23 mouse cellular contexts compared by ENCODE assay signal in the genomic region with DNA sequence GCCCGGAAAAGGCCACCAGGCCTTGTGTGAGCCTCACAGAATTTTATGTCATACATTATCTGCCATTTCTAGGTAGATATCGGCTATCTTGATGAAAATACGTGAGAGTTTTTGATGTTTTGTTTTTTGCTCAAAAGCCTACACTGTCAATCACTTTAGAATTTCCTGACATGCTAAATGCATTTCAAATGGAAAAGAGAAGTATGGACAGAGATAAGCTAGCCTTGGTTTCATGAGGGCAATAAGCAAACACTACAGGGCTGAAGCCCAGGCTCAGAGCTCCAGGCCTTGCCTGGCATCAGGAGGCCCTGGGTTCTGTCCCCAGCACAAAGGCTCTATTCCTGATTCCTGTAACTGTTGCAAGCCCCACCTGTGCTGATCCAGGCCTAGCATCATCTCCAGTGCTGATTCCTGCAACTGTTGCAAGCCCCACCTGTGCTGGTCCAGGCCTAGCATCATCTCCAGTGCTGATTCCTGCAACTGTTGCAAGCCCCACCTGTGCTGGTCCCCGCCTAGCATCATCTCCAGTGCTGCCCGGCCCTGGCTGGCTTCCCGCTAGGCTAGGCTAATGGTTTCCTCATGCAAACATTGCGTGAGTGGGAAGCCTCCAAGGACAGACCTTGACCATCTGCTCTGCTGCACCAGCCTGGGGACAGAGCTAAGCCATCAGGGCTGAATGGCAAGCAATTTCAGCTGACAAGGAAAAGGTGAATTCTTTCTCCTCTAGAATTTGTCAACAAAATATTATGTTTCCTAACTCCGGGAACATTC. TPM values are rescaled to one million over a fixed set of nuclear protein-coding genes. Genes with fewer than 3 reads are reported as not detected.
DNase-seq lines count a peak whose midpoint lies in the region; ATAC-seq and TF ChIP-seq lines count a peak whose summit lies in the region.
"Had no signal": no experiment of that assay in that cellular context is flagged by ENCODE, and none has a peak within 500 bp of the region (broad histone marks: within the 10 kb centered on the region; RNA-seq: fewer than 3 reads in every experiment).

No protein-coding gene starts in this region.

- H3K4me2 ChIP-seq in midbrain, embryonic 13.5 days (replicated peaks): no peak overlapping the region
- H3K4me2 ChIP-seq: forebrain, embryonic 15.5 days; heart, embryonic 15.5 days had no signal

- peak; percentile 26; the same call in 1 of the 2 replicates for TF ChIP-seq POLR2A in cerebellum, adult 2 months (IDR thresholded peaks at IDR 0.05; ENCODE audit: borderline replicate concordance, insufficient read depth, low read length)

- intact Hi-C loops in left cerebral cortex, postnatal 4 days (cut with DNase I): no loop called here
- intact Hi-C loops in left cerebral cortex, postnatal 14 days (cut with DNase I): no loop called here

- peak overlapping the region; percentile 91 for H3K27ac ChIP-seq in cerebellum, adult 2 months (ENCODE audit: insufficient read depth, low read length)
- H3K27ac ChIP-seq in midbrain, embryonic 13.5 days: no peak overlapping the region
- H3K27ac ChIP-seq: forebrain, embryonic 15.5 days; heart, embryonic 15.5 days; limb, embryonic 10.5 days had no signal

- DNase-seq in left cerebral cortex, postnatal 4 days: peak; percentile 31
- DNase-seq in left cerebral cortex, postnatal 14 days (ENCODE audit: low spot score in 2 of 2): no peak
- peak; percentile 45 for DNase-seq in adrenal gland, postnatal 14 days
- peak; percentile 84 to 91 for DNase-seq in cerebellum, adult 2 months
- peak; percentile 79 to 85 for DNase-seq in cerebellum, postnatal 36 days
- no peak for DNase-seq in thymus, postnatal 25 days
- DNase-seq: gastrocnemius, postnatal 25 days; kidney, adult 8-10 months; kidney, postnatal 36 days; lung, adult 2 months; retina, postnatal 1 day; right cerebral cortex, postnatal 4 days; thymus, postnatal 14 days had no signal

- 0 out of 2 replicates have a peak, but pooled peaks cover under 1% of the 10 kb centered on the region for H3K36me3 ChIP-seq in midbrain, embryonic 13.5 days
- H3K36me3 ChIP-seq: forebrain, embryonic 15.5 days; heart, embryonic 15.5 days; limb, embryonic 10.5 days had no signal

- 39% methylated on average over 8 of the region's 8 CpGs for WGBS in cerebellum, adult 2 months
- WGBS in midbrain, embryonic 13.5 days: 85% methylated on average over 8 of the region's 8 CpGs

- no peak overlapping the region for H3K4me3 ChIP-seq in cerebellum, adult 2 months (replicated peaks; ENCODE audit: insufficient read depth, low read depth, low read length)
- no peak overlapping the region for H3K4me3 ChIP-seq in midbrain, embryonic 13.5 days (replicated peaks)
- H3K4me3 ChIP-seq: erythroblast, embryonic 14.5 days; forebrain, embryonic 15.5 days; heart, embryonic 15.5 days; limb, embryonic 10.5 days; megakaryocyte, embryonic 14.5 days had no signal

- peaks cover 25% of the 10 kb centered on the region for H3K4me1 ChIP-seq in cerebellum, adult 2 months (ENCODE audit: control insufficient read depth, insufficient read depth, low read length)
- peaks cover 15% of the 10 kb centered on the region for H3K4me1 ChIP-seq in midbrain, embryonic 13.5 days (replicated peaks)

- H3K27me3 ChIP-seq in cerebellum, adult 2 months (ENCODE audit: control insufficient read depth, insufficient read depth, low read length): no peaks in the 10 kb centered on the region
- no peaks in the 10 kb centered on the region for H3K27me3 ChIP-seq in midbrain, embryonic 13.5 days
- H3K27me3 ChIP-seq: forebrain, embryonic 15.5 days; heart, embryonic 15.5 days; megakaryocyte, embryonic 14.5 days; Patski had no signal

- TF ChIP-seq CTCF in cerebellum, adult 2 months (IDR thresholded peaks at IDR 0.05; ENCODE audit: borderline replicate concordance, insufficient read depth, low read depth, low read length): no peak

- no peak for ATAC-seq in midbrain, embryonic 13.5 days
- ATAC-seq in monocyte, adult 5-6 weeks (replicated peaks; ENCODE audit: insufficient number of reproducible peaks, low FRiP score, low TSS enrichment, poor library complexity, severe bottlenecking): no peak
- ATAC-seq: forebrain, embryonic 15.5 days; Patski had no signal

- H3K9ac ChIP-seq in midbrain, embryonic 13.5 days (replicated peaks): no peak overlapping the region
- H3K9ac ChIP-seq: forebrain, embryonic 15.5 days; heart, embryonic 15.5 days had no signal

- H3K9me3 ChIP-seq in midbrain, embryonic 13.5 days: no peaks in the 10 kb centered on the region
- H3K9me3 ChIP-seq: forebrain, embryonic 15.5 days; heart, embryonic 15.5 days; limb, embryonic 10.5 days; megakaryocyte, embryonic 14.5 days had no signal

RNA-seq across cellular contexts. Expression of gene Rcan3, which starts 3.5 kb away (rescaled TPM):
- 10 to 100 TPM; 55.4 to 69.4 TPM for total RNA-seq in left cerebral cortex, postnatal 4 days (2021)
- 10 to 100 TPM; 34.7 to 36.8 TPM for total RNA-seq in left cerebral cortex, postnatal 14 days (2021)
- total RNA-seq in adrenal gland, postnatal 14 days (2021): 15.8 and 16.4 TPM in 2 replicates
- polyA plus RNA-seq in cerebellum, adult 2 months (2012; rRNA removed): 74.3 and 80.4 TPM in 2 replicates
- 26.4 and 27.0 TPM in 2 replicates for polyA plus RNA-seq in midbrain, embryonic 13.5 days (2015; fragmentation: Nextera tagmentation; extraction: Ambion mirVana)
- total RNA-seq in monocyte, adult 5-6 weeks (2017): 0.75 to 4.6 TPM (median 3.8 TPM) in 3 replicates

RNA-seq across cellular contexts. Expression of gene Ncmap, which starts 32.1 kb away (rescaled TPM):
- total RNA-seq in left cerebral cortex, postnatal 4 days (2021): under 1 TPM; 0.60 to 0.66 TPM
- total RNA-seq in left cerebral cortex, postnatal 14 days (2021): under 1 TPM in 1 of 2 experiments, not detected in 1; 0.91 TPM
- total RNA-seq in adrenal gland, postnatal 14 days (2021): 1.2 TPM in 1 of 2 replicates, not detected in the other
- 4.1 and 4.7 TPM in 2 replicates for polyA plus RNA-seq in cerebellum, adult 2 months (2012; rRNA removed)
- polyA plus RNA-seq in midbrain, embryonic 13.5 days (2015; fragmentation: Nextera tagmentation; extraction: Ambion mirVana): 0.63 and 0.93 TPM in 2 replicates
- total RNA-seq in monocyte, adult 5-6 weeks (2017): not detected in 3 replicates
- total RNA-seq: heart, adult 8-10 months had no signal
- polyA plus RNA-seq: erythroblast, embryonic 14.5 days; hindbrain, embryonic 11.5 days; Patski had no signal

Comparison
In these comparisons a context has a peak if more than half of its experiments do, and no peak if none do; other contexts are left out.
1. DNase-seq: peak in left cerebral cortex, postnatal 4 days (single experiment), adrenal gland, postnatal 14 days (single experiment), cerebellum, adult 2 months (2 of 2) and cerebellum, postnatal 36 days (2 of 2); none in left cerebral cortex, postnatal 14 days (0 of 2) and thymus, postnatal 25 days (single experiment).